Mouse (Mus musculus): Measurements from ENCODE around the gene Slc22a14. TPM values are rescaled to one million over a fixed set of nuclear protein-coding genes. Genes with fewer than 3 reads are reported as not detected.

Slc22a14 gene
- total and polyA plus RNA-seq, 3 experiments, result not detected

- H3K4me3 ChIP-seq (ENCODE audit: control insufficient read depth in 1 of 2, insufficient read depth in 1 of 2, low read depth in 2 of 2, low read length in 2 of 2), result peak within 1 kb of the TSS; percentile 83 to 92
- peak within 1 kb of the TSS; percentile 85 for H3K27ac ChIP-seq (ENCODE audit: control insufficient read depth, low read depth, low read length)
- no peaks in the 10 kb centered on the region for H3K9me3 ChIP-seq (replicated peaks; ENCODE audit: insufficient read depth, low read length)
- peak; percentile 99 for DNase-seq (ENCODE audit: low read depth, low spot score)
- peaks cover 0 to 2% of the 10 kb centered on the region in 2 experiments; a peak in 2 of 4 replicates for H3K36me3 ChIP-seq (ENCODE audit: control insufficient read depth in 1 of 2, insufficient read depth in 2 of 2, low read length in 2 of 2)
- H3K79me2 ChIP-seq (ENCODE audit: control insufficient read depth, insufficient read depth, low read length, poor library complexity), result peaks cover 9% of the 10 kb centered on the region
- H3K27me3 ChIP-seq (ENCODE audit: control insufficient read depth in 1 of 2, insufficient read depth in 2 of 2, low read length in 2 of 2), result no peaks in the 10 kb centered on the region
- peaks cover 0 to 8% of the 10 kb centered on the region in 2 experiments; a peak in 3 of 4 replicates for H3K4me1 ChIP-seq (ENCODE audit: control insufficient read depth in 1 of 2, insufficient read depth in 2 of 2, low read length in 2 of 2)
- TF ChIP-seq ZC3H11A (IDR thresholded peaks at IDR 0.05; ENCODE audit: low read depth, low read length) (no peak), ELF1 (IDR thresholded peaks at IDR 0.05; ENCODE audit: low read depth, low read length) (peak; percentile 33; the same call in 1 of the 2 replicates), POLR2A (IDR thresholded peaks at IDR 0.05; ENCODE audit: control insufficient read depth in 1 of 2, insufficient read depth in 1 of 2, low read depth in 1 of 2, low read length in 2 of 2, poor library complexity in 1 of 2) (peak; percentile 44 to 71; a peak in 2 of 4 replicates), TCF12 (IDR thresholded peaks at IDR 0.05; ENCODE audit: low read depth, low read length) (no peak), ZMIZ1 (IDR thresholded peaks at IDR 0.05; ENCODE audit: low read depth, low read length) (peak; percentile 1; the same call in 1 of the 2 replicates), POLR2AphosphoS2 (IDR thresholded peaks at IDR 0.05; ENCODE audit: low read length) (peak; percentile 57; the same call in 1 of the 2 replicates), HCFC1 (IDR thresholded peaks at IDR 0.05; ENCODE audit: low read depth, low read length) (peak; percentile 57), RCOR1 (IDR thresholded peaks at IDR 0.05; ENCODE audit: low read depth, low read length) (peak; percentile 58; the same call in 1 of the 2 replicates), BHLHE40 (IDR thresholded peaks at IDR 0.05; ENCODE audit: borderline replicate concordance, low read depth, low read length) (no peak; the same call in 1 of the 2 replicates), MXI1 (IDR thresholded peaks at IDR 0.05; ENCODE audit: low read depth, low read length) (no peak; the same call in 1 of the 2 replicates), SIN3A (IDR thresholded peaks at IDR 0.05; ENCODE audit: low read length) (peak; percentile 47), TBP (IDR thresholded peaks at IDR 0.05; ENCODE audit: low read depth, low read length) (peak; percentile 73), CHD2 (IDR thresholded peaks at IDR 0.05; ENCODE audit: low read length) (no peak), UBTF (IDR thresholded peaks at IDR 0.05; ENCODE audit: borderline replicate concordance, insufficient read depth, low read depth, low read length) (no peak), NELFE (IDR thresholded peaks at IDR 0.05; ENCODE audit: low read depth, low read length) (peak; percentile 56), NRF1 (IDR thresholded peaks at IDR 0.05; ENCODE audit: insufficient read depth, low read depth, low read length, poor library complexity, severe bottlenecking) (peak; percentile 85), ETS1 (IDR thresholded peaks at IDR 0.05; ENCODE audit: low read depth, low read length) (no peak), JUND (IDR thresholded peaks at IDR 0.05; ENCODE audit: low read depth, low read length) (no peak)
- H3K9ac ChIP-seq (ENCODE audit: control insufficient read depth, low read depth, low read length, poor library complexity, severe bottlenecking), result peak within 1 kb of the TSS; percentile 92
These were observed 24.2 kb downstream of the Slc22a14 start, which contains the start of gene Myd88 for GRCm38 (mm10) chr9:119340909-119341816. TSS of gene Myd88 (minus strand) at chr9:119341411.

GRCm38 (mm10) chr9:119340212-119340580 lies 25.2 kb downstream of the Slc22a14 start:
- Histone ChIP-seq H3K79me2 (ENCODE audit: control insufficient read depth, insufficient read depth, low read length, poor library complexity) (peaks cover 9% of the 10 kb centered on the region), H3K27me3 (ENCODE audit: control insufficient read depth in 1 of 2, insufficient read depth in 2 of 2, low read length in 2 of 2) (no peaks in the 10 kb centered on the region), H3K9me3 (replicated peaks; ENCODE audit: insufficient read depth, low read length) (no peaks in the 10 kb centered on the region), H3K36me3 (ENCODE audit: control insufficient read depth in 1 of 2, insufficient read depth in 2 of 2, low read length in 2 of 2) (peaks cover 0 to 2% of the 10 kb centered on the region in 2 experiments; a peak in 1 of 4 replicates), H3K9ac (ENCODE audit: control insufficient read depth, low read depth, low read length, poor library complexity, severe bottlenecking) (peak overlapping the region; percentile 92), H3K4me1 (ENCODE audit: control insufficient read depth in 1 of 2, insufficient read depth in 2 of 2, low read length in 2 of 2) (peaks cover 0 to 8% of the 10 kb centered on the region in 2 experiments; a peak in 3 of 4 replicates), H3K4me3 (ENCODE audit: control insufficient read depth in 1 of 2, insufficient read depth in 1 of 2, low read depth in 2 of 2, low read length in 2 of 2) (peak overlapping the region; percentile 77 to 92), H3K27ac (ENCODE audit: control insufficient read depth, low read depth, low read length) (peak overlapping the region; percentile 85)
- no peak for DNase-seq (ENCODE audit: low read depth, low spot score)
- TF ChIP-seq JUND (IDR thresholded peaks at IDR 0.05; ENCODE audit: low read depth, low read length), result no peak
- no peak for TF ChIP-seq MEF2A (IDR thresholded peaks at IDR 0.05; ENCODE audit: extremely low read depth, insufficient replicate concordance, low read depth, low read length, poor library complexity, severe bottlenecking)
- no peak for TF ChIP-seq MYC (IDR thresholded peaks at IDR 0.05; ENCODE audit: low read depth, low read length)
- no peak for TF ChIP-seq RCOR1 (IDR thresholded peaks at IDR 0.05; ENCODE audit: low read depth, low read length)
